In genomic region chr17:47793377-47793776, GRCm38 (mm10) we compare ENCODE assay signal across 8 mouse cellular contexts. TPM values are rescaled to one million over a fixed set of nuclear protein-coding genes. Genes with fewer than 3 reads are reported as not detected.
A peak's percentile ranks its signal among the peaks of the same experiment; 100 is the strongest.
DNase-seq lines count a peak whose midpoint lies in the region; ATAC-seq and TF ChIP-seq lines count a peak whose summit lies in the region.

No protein-coding gene starts in this region.

- no peaks in the 10 kb centered on the region for H3K9me3 ChIP-seq in embryonic facial prominence, embryonic 11.5 days (replicated peaks; ENCODE audit: control insufficient read depth, low read length)
- no peaks in the 10 kb centered on the region for H3K9me3 ChIP-seq in intestine, postnatal 0 days (ENCODE audit: control insufficient read depth)
- H3K9me3 ChIP-seq in midbrain, embryonic 11.5 days (ENCODE audit: control insufficient read depth, low read length): no peaks in the 10 kb centered on the region

- H3K4me2 ChIP-seq in embryonic facial prominence, embryonic 11.5 days (ENCODE audit: low read depth, low read length): no peak overlapping the region
- no peak overlapping the region for H3K4me2 ChIP-seq in intestine, postnatal 0 days (replicated peaks; ENCODE audit: low read depth)
- H3K4me2 ChIP-seq in midbrain, embryonic 11.5 days: no peak overlapping the region

- WGBS in embryonic facial prominence, embryonic 11.5 days: 11% methylated on average over 9 of the region's 9 CpGs
- 10% methylated on average over 9 of the region's 9 CpGs for WGBS in intestine, postnatal 0 days
- whole genome bisulfite sequencing in midbrain, embryonic 11.5 days: 13% methylated on average over 9 of the region's 9 CpGs

- peak; percentile 97 for TF ChIP-seq CTCF in intestine, postnatal 0 days (IDR thresholded peaks at IDR 0.05; ENCODE audit: low read depth)

- peaks cover 6% of the 10 kb centered on the region for H3K4me1 ChIP-seq in embryonic facial prominence, embryonic 11.5 days (ENCODE audit: control insufficient read depth, insufficient read depth, low read length)
- no peaks in the 10 kb centered on the region; the same call in 1 of the 2 replicates for H3K4me1 ChIP-seq in intestine, postnatal 0 days (replicated peaks; ENCODE audit: control insufficient read depth, insufficient read depth, low read length)
- no peaks in the 10 kb centered on the region; the same call in 1 of the 2 replicates for H3K4me1 ChIP-seq in midbrain, embryonic 11.5 days (ENCODE audit: control insufficient read depth, insufficient read depth, low read length)

- H3K4me3 ChIP-seq in embryonic facial prominence, embryonic 11.5 days (ENCODE audit: low read depth, low read length): no peak overlapping the region
- H3K4me3 ChIP-seq in intestine, postnatal 0 days (ENCODE audit: low read depth, low read length): no peak overlapping the region
- no peak overlapping the region for H3K4me3 ChIP-seq in midbrain, embryonic 11.5 days (ENCODE audit: low read depth, low read length)

- H3K27ac ChIP-seq in embryonic facial prominence, embryonic 11.5 days (replicated peaks; ENCODE audit: low read depth, low read length): no peak overlapping the region
- H3K27ac ChIP-seq in intestine, postnatal 0 days (ENCODE audit: low read depth, low read length): no peak overlapping the region
- H3K27ac ChIP-seq in midbrain, embryonic 11.5 days (ENCODE audit: low read depth, low read length): no peak overlapping the region

- H3K9ac ChIP-seq in embryonic facial prominence, embryonic 11.5 days (replicated peaks; ENCODE audit: low read length): no peak overlapping the region
- no peak overlapping the region for H3K9ac ChIP-seq in intestine, postnatal 0 days (ENCODE audit: low read depth, low read length)
- no peak overlapping the region for H3K9ac ChIP-seq in midbrain, embryonic 11.5 days (ENCODE audit: low read length)

- ATAC-seq in embryonic facial prominence, embryonic 11.5 days (replicated peaks; ENCODE audit: insufficient number of reproducible peaks, low FRiP score, low TSS enrichment, low read depth): peak; percentile 69
- ATAC-seq in intestine, postnatal 0 days: peak; percentile 58
- peak; percentile 70; the same call in 1 of the 2 replicates for ATAC-seq in midbrain, embryonic 11.5 days (ENCODE audit: low FRiP score)

- no peaks in the 10 kb centered on the region for H3K36me3 ChIP-seq in embryonic facial prominence, embryonic 11.5 days (replicated peaks; ENCODE audit: control insufficient read depth, insufficient read depth, low read depth, low read length)
- peaks cover 28% of the 10 kb centered on the region; the same call in 1 of the 2 replicates for H3K36me3 ChIP-seq in intestine, postnatal 0 days (ENCODE audit: control insufficient read depth, insufficient read depth)
- no peaks in the 10 kb centered on the region for H3K36me3 ChIP-seq in midbrain, embryonic 11.5 days (ENCODE audit: control insufficient read depth, insufficient read depth, low read length)

- H3K27me3 ChIP-seq in embryonic facial prominence, embryonic 11.5 days (ENCODE audit: control insufficient read depth, insufficient read depth, low read length): no peaks in the 10 kb centered on the region
- H3K27me3 ChIP-seq in intestine, postnatal 0 days (replicated peaks; ENCODE audit: control insufficient read depth, insufficient read depth, low read length): no peaks in the 10 kb centered on the region
- H3K27me3 ChIP-seq in midbrain, embryonic 11.5 days (ENCODE audit: control insufficient read depth, insufficient read depth, low read length): no peaks in the 10 kb centered on the region

- intact Hi-C loops in left cerebral cortex, postnatal 36 days (cut with DNase I): loop anchor here (1.0 to 10.0 kb wide), 3 partner anchors 71 to 541 kb away; no protein-coding TSS in a partner anchor

- DNase-seq in adrenal gland, postnatal 14 days: peak; percentile 94
- DNase-seq in embryonic facial prominence, embryonic 11.5 days (ENCODE audit: low spot score): peak; percentile 87
- peak; percentile 98 for DNase-seq in heart, adult 11 months
- DNase-seq in left cerebral cortex, postnatal 36 days (ENCODE audit: low spot score in 2 of 2): peak; percentile 82 to 84
- peak; percentile 98 for DNase-seq in midbrain, embryonic 11.5 days (ENCODE audit: low spot score, missing footprints)
- DNase-seq in right cerebral cortex, postnatal 4 days: peak; percentile 75
- peak; percentile 72 to 86 for DNase-seq in urinary bladder, postnatal 4 days (ENCODE audit: low spot score in 2 of 2)

RNA-seq across cellular contexts. Expression of gene Mdfi, which starts 41.1 kb away (rescaled TPM):
- 3.9 and 4.3 TPM in 2 replicates for total RNA-seq in adrenal gland, postnatal 14 days (2021)
- 75.2 and 95.7 TPM in 2 replicates for polyA plus RNA-seq in embryonic facial prominence, embryonic 11.5 days (2014; fragmentation: Nextera tagmentation; extraction: Ambion mirVana)
- 1.7 and 2.1 TPM in 2 replicates for polyA plus RNA-seq in intestine, postnatal 0 days (2015; fragmentation: Nextera tagmentation; extraction: Ambion mirVana)
- total RNA-seq in left cerebral cortex, postnatal 36 days (2021): 1 to 10 TPM in 1 of 2 experiments, under 1 TPM in 1; 0.81 to 1.1 TPM
- polyA plus RNA-seq in midbrain, embryonic 11.5 days (2014; fragmentation: Nextera tagmentation; extraction: Ambion mirVana): 24.7 and 25.7 TPM in 2 replicates

RNA-seq across cellular contexts. Expression of gene Tfeb, which starts 56.5 kb away (rescaled TPM):
- total RNA-seq in adrenal gland, postnatal 14 days (2021): 18.9 and 22.3 TPM in 2 replicates
- 2.1 and 2.8 TPM in 2 replicates for polyA plus RNA-seq in embryonic facial prominence, embryonic 11.5 days (2014; fragmentation: Nextera tagmentation; extraction: Ambion mirVana)
- polyA plus RNA-seq in intestine, postnatal 0 days (2015; fragmentation: Nextera tagmentation; extraction: Ambion mirVana): 30.0 and 34.5 TPM in 2 replicates
- 10 to 100 TPM; 10.6 to 12.0 TPM for total RNA-seq in left cerebral cortex, postnatal 36 days (2021)
- 1.4 and 2.1 TPM in 2 replicates for polyA plus RNA-seq in midbrain, embryonic 11.5 days (2014; fragmentation: Nextera tagmentation; extraction: Ambion mirVana)
